Mouse (Mus musculus) megakaryocyte, embryonic 14.5 days (primary cell): ENCODE measurements around the gene Chaf1b. TPM values are rescaled to one million over a fixed set of nuclear protein-coding genes. Genes with fewer than 3 reads are reported as not detected.

Experiments used
- H3K27me3 ChIP-seq: replicated peaks from 2 replicates; pipeline ENCODE3; 2012; ENCODE audit warnings: inconsistent platforms
- H3K36me3 ChIP-seq: replicated peaks from 2 replicates; pipeline ENCODE3; 2012; ENCODE audit warnings: low read length, inconsistent platforms, mixed read lengths
- H3K4me1 ChIP-seq: 2 replicates; pipeline ENCODE4 v1.6.1; 2012; ENCODE audit warnings: inconsistent platforms
- H3K4me3 ChIP-seq: replicated peaks from 2 replicates; pipeline ENCODE3; 2012; ENCODE audit warnings: moderate library complexity, mild to moderate bottlenecking, inconsistent platforms
- H3K9me3 ChIP-seq: 2 replicates; pipeline ENCODE4 v1.6.1; 2012; ENCODE audit warnings: inconsistent platforms
- FLI1 ChIP-seq: IDR thresholded peaks from 2 replicates; pipeline ENCODE4 v1.6.1; 2012; ENCODE audit warnings: low read length, inconsistent platforms, mixed read lengths
- GATA1 ChIP-seq: IDR thresholded peaks from 3 replicates; pipeline ENCODE4 v1.6.1; 2012; ENCODE audit warnings: mixed read lengths, low read length, inconsistent platforms, borderline replicate concordance
- polyA plus RNA-seq: library from polyadenylated mRNA; stranded (reverse); fragments of >175 nt; gene quantifications from 2 replicates; pipeline ENCODE4 v1.2.3, GENCODE M21; 2012; ENCODE audit warnings: low replicate concordance; ENCODE audit not compliant: insufficient read depth

Gene Chaf1b
- polyA plus RNA-seq, 1 experiment: 34.4 TPM

DNA sequence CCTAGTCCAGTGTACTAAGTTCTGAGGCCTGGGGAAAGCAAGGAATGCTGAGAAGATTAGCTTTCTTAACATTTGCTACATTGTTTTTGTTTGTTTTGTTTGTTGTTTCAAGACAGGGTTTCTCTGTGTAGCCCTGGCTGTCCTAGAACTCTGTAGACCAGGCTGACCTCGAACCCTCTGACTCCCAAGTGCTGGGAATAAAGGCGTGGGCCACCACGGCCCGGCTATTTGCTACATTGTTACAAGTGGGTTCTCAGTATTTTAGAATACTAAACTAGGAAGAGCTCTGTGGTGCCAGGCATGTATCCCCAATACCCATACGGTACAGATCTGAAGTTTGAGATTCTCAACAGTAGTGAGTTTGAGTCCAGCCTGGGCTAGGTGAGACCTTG, 1.0 kb downstream of the Chaf1b start:
- Histone ChIP-seq H3K4me3 (peak overlapping the region; percentile 95), H3K36me3 (peaks cover 38% of the 10 kb centered on the region), H3K27me3 (no peaks in the 10 kb centered on the region), H3K9me3 (no peaks in the 10 kb centered on the region), H3K4me1 (peaks cover 29% of the 10 kb centered on the region)
- TF ChIP-seq FLI1: no peak
- TF ChIP-seq GATA1: no peak

GRCm38 (mm10) chr16:93888481-93888880, 4.8 kb downstream of the Chaf1b start:
- no peaks in the 10 kb centered on the region for H3K27me3 ChIP-seq
- H3K4me3 ChIP-seq: no peak overlapping the region
- peaks cover 44% of the 10 kb centered on the region for H3K4me1 ChIP-seq
- peaks cover 75% of the 10 kb centered on the region for H3K36me3 ChIP-seq
- H3K9me3 ChIP-seq: no peaks in the 10 kb centered on the region
- TF ChIP-seq GATA1 (no peak), FLI1 (no peak)

DNA sequence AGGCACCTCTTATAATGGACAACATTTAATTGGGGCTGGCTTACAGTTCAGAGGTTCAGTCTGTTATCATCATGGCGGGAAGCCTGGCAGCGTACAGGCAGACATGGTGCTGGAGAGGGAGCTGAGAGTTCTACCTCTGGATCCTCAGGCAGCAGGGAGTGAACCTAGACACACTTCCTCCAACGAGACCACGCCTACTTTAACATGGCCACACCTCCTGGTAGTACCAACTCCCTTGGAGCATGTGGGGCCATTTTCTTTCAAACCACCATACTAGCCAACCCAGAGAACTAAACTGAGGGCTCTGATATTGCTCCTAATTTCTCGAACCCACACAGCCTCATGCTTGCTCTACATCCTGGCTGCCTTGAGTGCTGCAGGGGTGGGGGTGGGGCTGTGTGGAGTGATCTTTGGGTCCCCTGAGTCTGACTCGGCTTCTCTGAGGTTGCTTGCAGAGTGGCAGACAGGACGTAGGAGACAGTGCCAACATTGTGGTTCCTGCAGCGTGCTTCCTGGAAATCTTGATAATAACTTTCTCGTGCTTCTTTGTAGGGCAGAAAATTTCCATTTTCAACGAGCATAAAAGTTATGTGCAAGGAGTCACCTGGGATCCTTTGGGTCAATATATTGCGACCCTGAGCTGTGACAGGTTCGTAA, 7.4 kb downstream of the Chaf1b start:
- no peaks in the 10 kb centered on the region for H3K9me3 ChIP-seq
- TF ChIP-seq FLI1 (no peak), GATA1 (no peak)

GRCm38 (mm10) chr16:93893285-93893684, 9.6 kb downstream of the Chaf1b start:
- Histone ChIP-seq H3K4me3 (no peak overlapping the region), H3K36me3 (peaks cover 79% of the 10 kb centered on the region), H3K27me3 (no peaks in the 10 kb centered on the region), H3K4me1 (peaks cover 28% of the 10 kb centered on the region), H3K9me3 (no peaks in the 10 kb centered on the region)
- no peak for TF ChIP-seq GATA1
- no peak for TF ChIP-seq FLI1

More for the DNA sequence above, 7.4 kb downstream of the Chaf1b start:
- Histone ChIP-seq H3K36me3 (peaks cover 98% of the 10 kb centered on the region), H3K27me3 (no peaks in the 10 kb centered on the region), H3K4me1 (peaks cover 36% of the 10 kb centered on the region), H3K4me3 (peak overlapping the region; percentile 51)

- Histone ChIP-seq H3K4me3 (no peak overlapping the region), H3K4me1 (peaks cover 14% of the 10 kb centered on the region), H3K27me3 (no peaks in the 10 kb centered on the region), H3K9me3 (no peaks in the 10 kb centered on the region), H3K36me3 (peaks cover 76% of the 10 kb centered on the region)
- no peak for TF ChIP-seq FLI1
- no peak for TF ChIP-seq GATA1
These were observed 19.3 kb downstream of the Chaf1b start for GRCm38 (mm10) chr16:93903027-93903426.

- Histone ChIP-seq H3K4me3 (no peak overlapping the region), H3K27me3 (peaks cover under 1% of the 10 kb centered on the region), H3K36me3 (peaks cover 50% of the 10 kb centered on the region), H3K9me3 (no peaks in the 10 kb centered on the region), H3K4me1 (peaks cover 10% of the 10 kb centered on the region)
- TF ChIP-seq FLI1: no peak
- TF ChIP-seq GATA1: no peak
These were observed 22.7 kb downstream of the Chaf1b start for GRCm38 (mm10) chr16:93906156-93907014.

GRCm38 (mm10) chr16:93907761-93908160, 24.1 kb downstream of the Chaf1b start:
- H3K36me3 ChIP-seq: peaks cover 39% of the 10 kb centered on the region
- no peaks in the 10 kb centered on the region; the same call in 1 of the 2 replicates for H3K4me1 ChIP-seq
- TF ChIP-seq FLI1: no peak
- no peak for TF ChIP-seq GATA1
- no peaks in the 10 kb centered on the region for H3K9me3 ChIP-seq
- no peak overlapping the region for H3K4me3 ChIP-seq
- H3K27me3 ChIP-seq: peaks cover 8% of the 10 kb centered on the region

DNA sequence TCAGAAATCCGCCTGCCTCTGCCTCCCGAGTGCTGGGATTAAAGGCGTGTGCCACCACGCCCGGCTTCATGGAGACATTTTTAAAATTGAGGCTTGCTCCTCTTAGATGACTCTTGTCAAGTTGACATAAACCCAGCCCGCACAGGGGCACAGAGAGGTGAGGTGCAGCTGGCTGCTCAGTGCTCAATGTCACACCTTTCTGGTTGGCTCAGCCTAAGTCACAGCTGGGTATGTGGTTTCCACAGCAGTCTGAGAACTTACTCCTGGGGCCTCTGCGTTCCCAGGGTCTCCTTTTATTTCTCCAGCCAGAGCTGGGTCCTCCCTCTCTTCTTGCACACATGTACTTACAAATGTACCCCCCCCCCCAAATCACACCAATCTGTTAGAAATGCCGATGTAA, 24.5 kb downstream of the Chaf1b start:
- Histone ChIP-seq H3K4me1 (no peaks in the 10 kb centered on the region; the same call in 1 of the 2 replicates), H3K9me3 (no peaks in the 10 kb centered on the region)

DNA sequence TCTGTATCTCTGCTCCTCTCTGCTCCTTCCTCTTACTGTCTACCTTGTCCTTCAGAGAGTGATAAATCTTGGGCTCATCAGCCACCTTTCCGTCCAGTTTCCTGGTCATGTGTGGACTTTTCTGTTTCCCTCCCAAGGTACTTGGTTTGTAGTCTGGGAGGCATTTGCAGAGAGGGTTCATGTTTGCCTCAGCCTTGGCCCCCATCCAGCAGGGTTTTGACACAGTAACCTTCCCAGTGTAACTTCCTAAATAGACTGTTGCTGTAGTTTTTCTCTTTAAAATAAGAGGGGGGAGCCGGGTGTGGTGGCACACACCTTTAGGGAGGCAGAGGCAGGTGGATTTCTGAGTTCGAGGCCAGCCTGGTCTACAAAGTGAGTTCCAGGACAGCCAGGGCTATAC, 26.2 kb downstream of the Chaf1b start:
- Histone ChIP-seq H3K36me3 (peaks cover 23% of the 10 kb centered on the region), H3K9me3 (no peaks in the 10 kb centered on the region), H3K4me3 (no peak overlapping the region), H3K27me3 (peaks cover 11% of the 10 kb centered on the region), H3K4me1 (peaks cover 3% of the 10 kb centered on the region; the same call in 1 of the 2 replicates)
- TF ChIP-seq FLI1 (no peak), GATA1 (no peak)

More for the DNA sequence above, 24.5 kb downstream of the Chaf1b start:
- TF ChIP-seq FLI1 (no peak), GATA1 (no peak)
- peaks cover 11% of the 10 kb centered on the region for H3K27me3 ChIP-seq
- peaks cover 35% of the 10 kb centered on the region for H3K36me3 ChIP-seq
- H3K4me3 ChIP-seq: no peak overlapping the region

- H3K4me1 ChIP-seq: peaks cover 3% of the 10 kb centered on the region; the same call in 1 of the 2 replicates
- H3K4me3 ChIP-seq: no peak overlapping the region
- no peaks in the 10 kb centered on the region for H3K9me3 ChIP-seq
- peaks cover 14% of the 10 kb centered on the region for H3K36me3 ChIP-seq
- peaks cover 11% of the 10 kb centered on the region for H3K27me3 ChIP-seq
- TF ChIP-seq GATA1 (no peak), FLI1 (no peak)
These were observed 27.3 kb downstream of the Chaf1b start for GRCm38 (mm10) chr16:93910735-93911665.
